Mouse (Mus musculus) kidney, embryonic 14.5 days (tissue): ENCODE measurements around the gene Chst15. TPM values are rescaled to one million over a fixed set of nuclear protein-coding genes. Genes with fewer than 3 reads are reported as not detected.

Source experiments
- ATAC-seq: fragments of 200-750 bp; cut with Nextera tagmentation; 2 replicates; pipeline ENCODE4 v1.8.0; 2017; ENCODE audit warnings: moderate number of reproducible peaks, mild to moderate bottlenecking, moderate TSS enrichment, moderate library complexity; ENCODE audit not compliant: low FRiP score, low TSS enrichment
- H3K27ac ChIP-seq: fragments of 300-500 bp; sonication (generic); 2 replicates; pipeline ENCODE4 v1.5.1; 2014; ENCODE audit warnings: low read depth, mild to moderate bottlenecking, low read length, moderate library complexity, mixed read lengths
- H3K27me3 ChIP-seq: fragments of 300-500 bp; sonication (generic); 2 replicates; pipeline ENCODE4 v1.6.1; 2014; ENCODE audit warnings: mild to moderate bottlenecking, low read length; ENCODE audit not compliant: control insufficient read depth, insufficient read depth
- H3K36me3 ChIP-seq: fragments of 300-500 bp; sonication (generic); 2 replicates; pipeline ENCODE4 v1.6.1; 2014; ENCODE audit warnings: low read length, mixed read lengths; ENCODE audit not compliant: control insufficient read depth, insufficient read depth
- H3K4me1 ChIP-seq: fragments of 300-500 bp; sonication (generic); 2 replicates; pipeline ENCODE4 v1.6.1; 2014; ENCODE audit warnings: low read length, mixed read lengths; ENCODE audit not compliant: control insufficient read depth, insufficient read depth
- H3K4me2 ChIP-seq: fragments of 300-500 bp; sonication (generic); replicated peaks from 2 replicates; pipeline ENCODE4 v1.6.1; 2014; ENCODE audit warnings: low read depth, mild to moderate bottlenecking, low read length
- H3K4me3 ChIP-seq: fragments of 300-500 bp; sonication (generic); 2 replicates; pipeline ENCODE4 v1.5.1; 2014; ENCODE audit warnings: mild to moderate bottlenecking, low read length
- H3K9ac ChIP-seq: fragments of 300-500 bp; sonication (generic); 2 replicates; pipeline ENCODE4 v1.6.1; 2014; ENCODE audit warnings: low read depth, mild to moderate bottlenecking, low read length, moderate library complexity
- H3K9me3 ChIP-seq: fragments of 300-500 bp; sonication (generic); 2 replicates; pipeline ENCODE4 v1.6.1; 2016; ENCODE audit warnings: low read length; ENCODE audit not compliant: control insufficient read depth
- WGBS: fragments of 180-500 bp; shearing (Covaris S2); extraction: QIAGEN DNeasy Blood & Tissue Kit; methylation state at CpG from one replicate; pipeline ENCODE4 v1.1.7; 2014; 5-methylcytosine and 5-hydroxymethylcytosine counted together
- polyA plus RNA-seq: library from polyadenylated mRNA; unstranded; fragments of >200 nt; fragmentation: Nextera tagmentation; extraction: Ambion mirVana; gene quantifications from 2 replicates; pipeline ENCODE4 v1.2.1, GENCODE M21; 2014

Chst15 gene
- polyA plus RNA-seq, 1 experiment from 2014 or later = 18.8 TPM

GRCm38 (mm10) chr7:132264763-132265162, 52.3 kb downstream of the Chst15 start:
- Histone ChIP-seq H3K4me1 (no peaks in the 10 kb centered on the region), H3K9ac (no peak overlapping the region), H3K4me2 (no peak overlapping the region), H3K4me3 (no peak overlapping the region), H3K27me3 (no peaks in the 10 kb centered on the region), H3K36me3 (peaks cover 26% of the 10 kb centered on the region; the same call in 1 of the 2 replicates), H3K9me3 (no peaks in the 10 kb centered on the region), H3K27ac (no peak overlapping the region)
- 74% methylated on average over 3 of the region's 3 CpGs for WGBS
- ATAC-seq = no peak

GRCm38 (mm10) chr7:132263186-132263585, 53.8 kb downstream of the Chst15 start:
- no peak overlapping the region for H3K4me3 ChIP-seq
- no peak overlapping the region for H3K4me2 ChIP-seq
- WGBS = 77% methylated on average over 6 of the region's 6 CpGs
- H3K4me1 ChIP-seq = peaks cover 5% of the 10 kb centered on the region; the same call in 1 of the 2 replicates
- H3K36me3 ChIP-seq = peaks cover 14% of the 10 kb centered on the region; the same call in 1 of the 2 replicates
- no peak overlapping the region for H3K27ac ChIP-seq
- H3K9ac ChIP-seq = no peak overlapping the region
- no peaks in the 10 kb centered on the region for H3K9me3 ChIP-seq
- ATAC-seq = no peak
- H3K27me3 ChIP-seq = no peaks in the 10 kb centered on the region

- no peak for ATAC-seq
- no peak overlapping the region for H3K4me2 ChIP-seq
- H3K9ac ChIP-seq = no peak overlapping the region
- H3K36me3 ChIP-seq = peaks cover 14% of the 10 kb centered on the region; the same call in 1 of the 2 replicates
- H3K9me3 ChIP-seq = no peaks in the 10 kb centered on the region
- WGBS = 71% methylated on average over 6 of the region's 6 CpGs
- no peak overlapping the region for H3K27ac ChIP-seq
- H3K27me3 ChIP-seq = no peaks in the 10 kb centered on the region
- H3K4me1 ChIP-seq = peaks cover 5% of the 10 kb centered on the region; the same call in 1 of the 2 replicates
- no peak overlapping the region for H3K4me3 ChIP-seq
Observed at GRCm38 (mm10) chr7:132262696-132263095, 54.3 kb downstream of the Chst15 start.

GRCm38 (mm10) chr7:132261885-132262284, 55.1 kb downstream of the Chst15 start:
- Histone ChIP-seq H3K27ac (no peak overlapping the region), H3K4me1 (peaks cover 7% of the 10 kb centered on the region; the same call in 1 of the 2 replicates), H3K27me3 (no peaks in the 10 kb centered on the region), H3K36me3 (peaks cover 13% of the 10 kb centered on the region; the same call in 1 of the 2 replicates), H3K9me3 (no peaks in the 10 kb centered on the region), H3K4me2 (no peak overlapping the region), H3K4me3 (no peak overlapping the region), H3K9ac (no peak overlapping the region)
- WGBS = 76% methylated on average over 3 of the region's 3 CpGs
- no peak for ATAC-seq

- no peak overlapping the region for H3K4me3 ChIP-seq
- H3K27ac ChIP-seq = no peak overlapping the region
- ATAC-seq = no peak
- no peaks in the 10 kb centered on the region for H3K9me3 ChIP-seq
- H3K4me1 ChIP-seq = peaks cover 7% of the 10 kb centered on the region; the same call in 1 of the 2 replicates
- no peak overlapping the region; the same call in 1 of the 2 replicates for H3K9ac ChIP-seq
- peaks cover 3% of the 10 kb centered on the region; the same call in 1 of the 2 replicates for H3K36me3 ChIP-seq
- no peaks in the 10 kb centered on the region for H3K27me3 ChIP-seq
- H3K4me2 ChIP-seq = no peak overlapping the region
- 60% methylated on average over 5 of the region's 5 CpGs for WGBS
Observed at GRCm38 (mm10) chr7:132260632-132261031, 56.4 kb downstream of the Chst15 start.

GRCm38 (mm10) chr7:132258817-132259216, 58.2 kb downstream of the Chst15 start:
- WGBS = 32% methylated on average over 7 of the region's 7 CpGs
- Histone ChIP-seq H3K9me3 (no peaks in the 10 kb centered on the region), H3K4me3 (no peak overlapping the region), H3K27me3 (no peaks in the 10 kb centered on the region), H3K4me2 (no peak overlapping the region), H3K27ac (peak overlapping the region; percentile 38), H3K9ac (no peak overlapping the region), H3K36me3 (no peaks in the 10 kb centered on the region; the same call in 1 of the 2 replicates), H3K4me1 (peaks cover 7% of the 10 kb centered on the region; the same call in 1 of the 2 replicates)
- peak; percentile 48; the same call in 1 of the 2 replicates for ATAC-seq

- Histone ChIP-seq H3K9me3 (no peaks in the 10 kb centered on the region), H3K36me3 (no peaks in the 10 kb centered on the region; the same call in 1 of the 2 replicates), H3K9ac (no peak overlapping the region), H3K4me2 (no peak overlapping the region), H3K4me3 (no peak overlapping the region), H3K4me1 (peaks cover 7% of the 10 kb centered on the region; the same call in 1 of the 2 replicates), H3K27ac (peak overlapping the region; percentile 38), H3K27me3 (no peaks in the 10 kb centered on the region)
- no peak for ATAC-seq
- WGBS = 40% methylated on average over 5 of the region's 5 CpGs
Observed at GRCm38 (mm10) chr7:132258216-132258615, 58.8 kb downstream of the Chst15 start.

- Histone ChIP-seq H3K27me3 (no peaks in the 10 kb centered on the region), H3K27ac (no peak overlapping the region), H3K4me1 (peaks cover 6% of the 10 kb centered on the region; the same call in 1 of the 2 replicates), H3K4me2 (no peak overlapping the region), H3K9ac (no peak overlapping the region), H3K4me3 (no peak overlapping the region), H3K9me3 (no peaks in the 10 kb centered on the region), H3K36me3 (no peaks in the 10 kb centered on the region; the same call in 1 of the 2 replicates)
- WGBS = 88% methylated on average over 5 of the region's 5 CpGs
- no peak for ATAC-seq
Observed at GRCm38 (mm10) chr7:132253513-132253912, 63.5 kb downstream of the Chst15 start.

GRCm38 (mm10) chr7:132253078-132253477, 64.0 kb downstream of the Chst15 start:
- no peak overlapping the region for H3K4me2 ChIP-seq
- H3K4me1 ChIP-seq = peaks cover 7% of the 10 kb centered on the region
- no peak overlapping the region for H3K4me3 ChIP-seq
- H3K36me3 ChIP-seq = no peaks in the 10 kb centered on the region; the same call in 1 of the 2 replicates
- ATAC-seq = no peak
- no peak overlapping the region for H3K9ac ChIP-seq
- 93% methylated on average over 4 of the region's 4 CpGs for WGBS
- no peak overlapping the region for H3K27ac ChIP-seq
- H3K27me3 ChIP-seq = no peaks in the 10 kb centered on the region
- H3K9me3 ChIP-seq = no peaks in the 10 kb centered on the region
